In genomic region chr1:85720220-85720893, GRCm38 (mm10) we compare ENCODE assay signal across 9 mouse cellular contexts. TPM values are rescaled to one million over a fixed set of nuclear protein-coding genes. Genes with fewer than 3 reads are reported as not detected.
DNase-seq lines count a peak whose midpoint lies in the region; ATAC-seq lines count a peak whose summit lies in the region.
"Had no signal": no experiment of that assay in that cellular context is flagged by ENCODE, and none has a peak within 500 bp of the region (broad histone marks: within the 10 kb centered on the region; RNA-seq: fewer than 3 reads in every experiment).

No protein-coding gene starts in this region.

- intact Hi-C loops in left cerebral cortex, postnatal 25 days (cut with DNase I), result no loop called here

- no peak overlapping the region for H3K27ac ChIP-seq in hindbrain, embryonic 12.5 days

- no peak overlapping the region for H3K9ac ChIP-seq in hindbrain, embryonic 12.5 days
- H3K9ac ChIP-seq: liver, postnatal 0 days had no signal

- H3K36me3 ChIP-seq in hindbrain, embryonic 12.5 days, result no peaks in the 10 kb centered on the region

- peak; percentile 83 for ATAC-seq in CD4-positive, CD25-positive, alpha-beta regulatory T cell, adult 4 months
- ATAC-seq in hindbrain, embryonic 12.5 days (ENCODE audit: low FRiP score), result peak; percentile 55
- ATAC-seq in monocyte, adult 5-6 weeks (replicated peaks; ENCODE audit: insufficient number of reproducible peaks, low FRiP score, low TSS enrichment, poor library complexity, severe bottlenecking), result peak; percentile 58; the same call in 1 of the 2 replicates
- ATAC-seq: liver, postnatal 0 days had no signal

- H3K9me3 ChIP-seq in hindbrain, embryonic 12.5 days (replicated peaks), result no peaks in the 10 kb centered on the region

- peaks cover 8% of the 10 kb centered on the region for H3K4me1 ChIP-seq in hindbrain, embryonic 12.5 days

- 59% methylated on average over 10 of the region's 10 CpGs for WGBS in hindbrain, embryonic 12.5 days

- DNase-seq in embryo, embryonic 11 days, result peak; percentile 48
- no peak for DNase-seq in embryo, embryonic 9.5 days (ENCODE audit: extremely low spot score)
- no peak for DNase-seq in ovary, postnatal 14 days (ENCODE audit: low spot score)
- no peak for DNase-seq in left cerebral cortex, postnatal 25 days (ENCODE audit: low spot score in 2 of 2)
- DNase-seq in layer of hippocampus, postnatal 25 days (ENCODE audit: extremely low spot score in 1 of 2, low spot score in 1 of 2), result no peak
- DNase-seq: liver, postnatal 0 days had no signal

- H3K4me3 ChIP-seq in hindbrain, embryonic 12.5 days, result no peak overlapping the region

- H3K4me2 ChIP-seq in hindbrain, embryonic 12.5 days (replicated peaks), result no peak overlapping the region

- no peaks in the 10 kb centered on the region for H3K27me3 ChIP-seq in hindbrain, embryonic 12.5 days

RNA-seq across cellular contexts. Expression of gene A630001G21Rik, which starts 58.1 kb away (rescaled TPM):
- 10 to 100 TPM; 43.4 to 55.8 TPM for polyA plus RNA-seq in CD4-positive, CD25-positive, alpha-beta regulatory T cell, adult 4 months (2017; shearing (Covaris generic))
- 1.2 and 1.5 TPM in 2 replicates for polyA plus RNA-seq in hindbrain, embryonic 12.5 days (2016; fragmentation: Nextera tagmentation; extraction: Ambion mirVana)
- 106 to 140 TPM (median 120 TPM) in 3 replicates for total RNA-seq in monocyte, adult 5-6 weeks (2017)
- total RNA-seq in left cerebral cortex, postnatal 25 days (2021), result under 1 TPM in 1 of 2 experiments, not detected in 1; 0.25 TPM
- under 1 TPM; 0.44 to 0.75 TPM for total RNA-seq in layer of hippocampus, postnatal 25 days (2021)

Comparison
In these comparisons a context has a peak if more than half of its experiments do, and no peak if none do; other contexts are left out.
1. RNA of gene A630001G21Rik, which starts 58.1 kb away (total RNA-seq): 106 to 140 TPM in monocyte, adult 5-6 weeks; 0.44 to 0.75 TPM in layer of hippocampus, postnatal 25 days and 0.25 TPM in left cerebral cortex, postnatal 25 days; every median in the first group is over 10 times any median in the second.
2. Peak in every context shown above with its lines, with median percentiles within 50 percentile points of each other: ATAC-seq.